Mouse (Mus musculus) liver, embryonic 11.5 days (tissue): Measurements from ENCODE around the gene Tns1. TPM values are rescaled to one million over a fixed set of nuclear protein-coding genes. Genes with fewer than 3 reads are reported as not detected.

Experiments
- ATAC-seq: fragments of 200-750 bp; cut with Nextera tagmentation; replicated peaks from 2 replicates; pipeline ENCODE4 v1.8.0; 2017; ENCODE audit warnings: moderate number of reproducible peaks, mild to moderate bottlenecking, moderate TSS enrichment, moderate library complexity; ENCODE audit not compliant: low FRiP score
- DNase-seq: peaks from one replicate; pipeline ENCODE4 v3.0.0-alpha.2; 2017; ENCODE audit warnings: low spot score
- H3K27ac ChIP-seq: fragments of 300-500 bp; sonication (generic); 2 replicates; pipeline ENCODE4 v1.5.1; 2014; ENCODE audit warnings: mild to moderate bottlenecking, low read depth, low read length, control low read depth
- H3K27me3 ChIP-seq: fragments of 300-500 bp; sonication (generic); replicated peaks from 2 replicates; pipeline ENCODE4 v1.6.1; 2014; ENCODE audit warnings: low read length, mixed read lengths; ENCODE audit not compliant: control insufficient read depth, insufficient read depth
- H3K36me3 ChIP-seq: fragments of 300-500 bp; sonication (generic); 2 replicates; pipeline ENCODE4 v1.6.1; 2014; ENCODE audit warnings: mild to moderate bottlenecking, low read length, moderate library complexity, mixed read lengths; ENCODE audit not compliant: control insufficient read depth, insufficient read depth
- H3K4me1 ChIP-seq: fragments of 300-500 bp; sonication (generic); replicated peaks from 2 replicates; pipeline ENCODE4 v1.6.1; 2014; ENCODE audit warnings: low read length, mixed read lengths; ENCODE audit not compliant: control insufficient read depth, insufficient read depth
- H3K4me2 ChIP-seq: fragments of 300-500 bp; sonication (generic); 2 replicates; pipeline ENCODE4 v1.6.1; 2014; ENCODE audit warnings: mild to moderate bottlenecking, control low read depth, moderate library complexity
- H3K4me3 ChIP-seq: fragments of 300-500 bp; sonication (generic); 2 replicates; pipeline ENCODE4 v1.5.1; 2014; ENCODE audit warnings: low read depth, low read length, control low read depth
- H3K9ac ChIP-seq: fragments of 300-500 bp; sonication (generic); 2 replicates; pipeline ENCODE4 v1.6.1; 2014; ENCODE audit warnings: low read depth, low read length, control low read depth
- H3K9me3 ChIP-seq: fragments of 300-500 bp; sonication (generic); 2 replicates; pipeline ENCODE4 v1.6.1; 2016; ENCODE audit warnings: low read length, inconsistent platforms, mixed read lengths; ENCODE audit not compliant: control insufficient read depth
- WGBS: fragments of 180-500 bp; shearing (Covaris S2); extraction: QIAGEN DNeasy Blood & Tissue Kit; methylation state at CpG from one replicate; pipeline ENCODE4 v1.1.7; 2014; 5-methylcytosine and 5-hydroxymethylcytosine counted together
- polyA plus RNA-seq: library from polyadenylated mRNA; unstranded; fragments of >200 nt; fragmentation: Nextera tagmentation; extraction: Ambion mirVana; gene quantifications from 2 replicates; pipeline ENCODE4 v1.2.1, GENCODE M21; 2014

Gene Tns1
- polyA plus RNA-seq, 1 experiment from 2014 or later = 19.4 TPM

- ATAC-seq (no peak), DNase-seq (no peak)
- no peak overlapping the region for H3K4me2 ChIP-seq
- no peaks in the 10 kb centered on the region for H3K9me3 ChIP-seq
- no peak overlapping the region for H3K4me3 ChIP-seq
- no peak overlapping the region for H3K27ac ChIP-seq
- peaks cover 2% of the 10 kb centered on the region; the same call in 1 of the 2 replicates for H3K36me3 ChIP-seq
- WGBS = 67% methylated on average over 5 of the region's 5 CpGs
- H3K9ac ChIP-seq = no peak overlapping the region
- no peaks in the 10 kb centered on the region for H3K27me3 ChIP-seq
- no peaks in the 10 kb centered on the region for H3K4me1 ChIP-seq
Observed at GRCm38 (mm10) chr1:73992201-73992938, 131.9 kb downstream of the Tns1 start.

GRCm38 (mm10) chr1:73991226-73991625 is 133.0 kb downstream of the Tns1 start:
- no peaks in the 10 kb centered on the region for H3K4me1 ChIP-seq
- no peaks in the 10 kb centered on the region for H3K9me3 ChIP-seq
- no peak overlapping the region for H3K9ac ChIP-seq
- 68% methylated on average over 7 of the region's 7 CpGs for WGBS
- no peak overlapping the region for H3K4me3 ChIP-seq
- H3K27me3 ChIP-seq = no peaks in the 10 kb centered on the region
- no peak for DNase-seq
- H3K4me2 ChIP-seq = no peak overlapping the region
- no peak for ATAC-seq
- peaks cover 2% of the 10 kb centered on the region; the same call in 1 of the 2 replicates for H3K36me3 ChIP-seq
- no peak overlapping the region for H3K27ac ChIP-seq

DNA sequence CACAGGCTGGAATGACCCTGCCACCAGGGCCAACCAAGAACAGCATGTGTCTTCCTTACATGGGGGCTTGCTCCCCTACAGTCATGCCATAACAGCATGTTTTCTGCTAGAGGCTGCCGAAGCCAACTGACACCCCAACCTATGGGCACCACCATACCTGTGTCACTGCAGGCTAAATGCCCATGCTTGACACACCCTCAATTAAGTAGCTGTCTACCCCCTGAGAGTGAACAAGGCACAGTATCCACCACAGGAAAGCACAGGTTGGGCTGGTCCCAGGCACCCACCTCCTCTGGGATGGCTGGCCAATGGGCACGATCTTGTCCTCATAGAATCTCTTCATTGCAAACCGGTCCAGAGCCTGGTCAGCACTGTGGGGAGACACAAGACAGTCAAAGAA is 134.2 kb downstream of the Tns1 start:
- no peak overlapping the region for H3K9ac ChIP-seq
- H3K4me3 ChIP-seq = no peak overlapping the region
- H3K4me1 ChIP-seq = no peaks in the 10 kb centered on the region
- no peak overlapping the region for H3K27ac ChIP-seq
- ATAC-seq (no peak), DNase-seq (no peak)
- H3K36me3 ChIP-seq = peaks cover 2% of the 10 kb centered on the region; the same call in 1 of the 2 replicates
- 83% methylated on average over 3 of the region's 3 CpGs for WGBS
- H3K4me2 ChIP-seq = no peak overlapping the region
- no peaks in the 10 kb centered on the region for H3K9me3 ChIP-seq
- H3K27me3 ChIP-seq = no peaks in the 10 kb centered on the region

GRCm38 (mm10) chr1:73987705-73988201 is 136.5 kb downstream of the Tns1 start:
- no peaks in the 10 kb centered on the region for H3K27me3 ChIP-seq
- 48% methylated on average over 9 of the region's 9 CpGs for WGBS
- ATAC-seq (no peak), DNase-seq (no peak)
- no peaks in the 10 kb centered on the region for H3K4me1 ChIP-seq
- H3K4me2 ChIP-seq = no peak overlapping the region
- H3K4me3 ChIP-seq = no peak overlapping the region
- H3K9me3 ChIP-seq = no peaks in the 10 kb centered on the region
- no peak overlapping the region for H3K9ac ChIP-seq
- H3K27ac ChIP-seq = no peak overlapping the region
- H3K36me3 ChIP-seq = no peaks in the 10 kb centered on the region; the same call in 1 of the 2 replicates

GRCm38 (mm10) chr1:73986268-73987045 is 137.8 kb downstream of the Tns1 start:
- Histone ChIP-seq H3K4me1 (no peaks in the 10 kb centered on the region), H3K4me2 (no peak overlapping the region), H3K4me3 (no peak overlapping the region), H3K27ac (no peak overlapping the region), H3K27me3 (no peaks in the 10 kb centered on the region), H3K36me3 (no peaks in the 10 kb centered on the region; the same call in 1 of the 2 replicates), H3K9ac (no peak overlapping the region), H3K9me3 (no peaks in the 10 kb centered on the region)
- 35% methylated on average over 6 of the region's 6 CpGs for WGBS
- no peak for DNase-seq
- ATAC-seq = no peak

- H3K9ac ChIP-seq = no peak overlapping the region
- no peaks in the 10 kb centered on the region for H3K4me1 ChIP-seq
Observed at GRCm38 (mm10) chr1:73985611-73986010, 138.6 kb downstream of the Tns1 start.

DNA sequence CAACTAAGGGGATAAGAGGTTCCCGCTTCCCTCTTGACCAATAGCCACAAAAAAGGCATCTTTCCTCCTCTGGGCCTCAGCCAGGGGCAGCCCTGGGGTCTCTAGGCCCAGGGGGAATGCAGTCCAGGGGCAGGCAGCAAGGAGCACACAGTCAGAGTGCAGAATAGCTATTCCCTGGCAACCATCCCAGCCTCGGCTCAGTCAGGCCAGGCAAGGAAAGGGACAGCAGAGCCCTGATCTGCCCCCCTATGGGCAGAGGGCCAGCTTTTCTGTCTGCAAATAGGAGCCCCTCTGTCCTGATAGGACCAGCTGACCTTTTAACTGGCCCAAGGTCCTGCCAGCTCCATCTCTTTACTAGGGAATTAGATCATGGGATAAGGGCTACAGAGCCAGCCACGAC is 145.0 kb downstream of the Tns1 start:
- H3K4me1 ChIP-seq = no peaks in the 10 kb centered on the region
- WGBS = 70% methylated on average over 3 of the region's 3 CpGs
- ATAC-seq (no peak), DNase-seq (no peak)
- H3K9ac ChIP-seq = no peak overlapping the region
- no peaks in the 10 kb centered on the region for H3K9me3 ChIP-seq
- H3K27ac ChIP-seq = no peak overlapping the region
- H3K27me3 ChIP-seq = no peaks in the 10 kb centered on the region
- no peaks in the 10 kb centered on the region for H3K36me3 ChIP-seq
- H3K4me3 ChIP-seq = no peak overlapping the region
- no peak overlapping the region for H3K4me2 ChIP-seq

More at GRCm38 (mm10) chr1:73985611-73986010, 138.6 kb downstream of the Tns1 start:
- Histone ChIP-seq H3K36me3 (no peaks in the 10 kb centered on the region), H3K27ac (no peak overlapping the region), H3K4me3 (no peak overlapping the region), H3K27me3 (no peaks in the 10 kb centered on the region), H3K9me3 (no peaks in the 10 kb centered on the region), H3K4me2 (no peak overlapping the region)
- ATAC-seq (no peak), DNase-seq (no peak)
- WGBS = 74% methylated on average over 4 of the region's 4 CpGs

GRCm38 (mm10) chr1:73978576-73978975 is 145.7 kb downstream of the Tns1 start:
- DNase-seq = no peak
- H3K4me3 ChIP-seq = no peak overlapping the region
- ATAC-seq = no peak
- H3K27me3 ChIP-seq = no peaks in the 10 kb centered on the region
- no peak overlapping the region for H3K27ac ChIP-seq
- H3K36me3 ChIP-seq = no peaks in the 10 kb centered on the region
- H3K9me3 ChIP-seq = no peaks in the 10 kb centered on the region
- H3K4me2 ChIP-seq = no peak overlapping the region
- H3K4me1 ChIP-seq = no peaks in the 10 kb centered on the region; the same call in 1 of the 2 replicates
- H3K9ac ChIP-seq = no peak overlapping the region
- 76% methylated on average over 1 of the region's 1 CpGs for WGBS
